Mouse (Mus musculus): ENCODE data around the gene Gm10638.

DNA sequence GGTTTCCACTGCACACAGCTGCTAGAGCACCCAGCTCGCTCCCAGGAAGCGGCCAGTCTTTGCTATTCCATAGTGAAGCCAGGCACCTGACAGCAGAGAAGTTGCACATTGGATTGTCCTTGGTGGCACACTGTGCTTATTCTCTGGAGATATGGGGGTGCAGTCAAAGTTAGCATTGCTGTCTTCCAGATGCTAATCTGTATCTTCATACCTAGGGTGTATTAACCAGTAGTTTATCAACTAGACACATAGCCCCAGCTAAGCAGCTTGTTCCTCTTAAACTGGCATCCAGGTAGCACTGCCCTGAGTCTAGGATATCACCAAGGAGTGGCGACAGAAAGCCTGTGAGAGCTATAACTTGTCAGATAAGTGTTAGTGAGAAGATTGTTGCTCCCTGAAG lies 32.9 kb upstream of the Gm10638 start:
- TF ChIP-seq CTCF (conservative IDR thresholded peaks at IDR 0.05; ENCODE audit: low read length) (no peak), NANOG (IDR thresholded peaks at IDR 0.05; ENCODE audit: borderline replicate concordance, low read length) (no peak), POU5F1 (IDR thresholded peaks at IDR 0.05; ENCODE audit: borderline replicate concordance, low read length) (no peak)

Measured in E14TG2a.4 (cell line).